Mouse (Mus musculus) midbrain, embryonic 14.5 days (tissue): ENCODE results near the gene Foxd2. TPM values are rescaled to one million over a fixed set of nuclear protein-coding genes. Genes with fewer than 3 reads are reported as not detected.

Experiments used
- ATAC-seq: fragments of 200-750 bp; cut with Nextera tagmentation; 2 replicates; pipeline ENCODE4 v1.8.0; 2017; ENCODE audit warnings: moderate number of reproducible peaks, moderate library complexity; ENCODE audit not compliant: low FRiP score, low TSS enrichment
- DNase-seq: peaks from one replicate; pipeline ENCODE4 v3.0.0-alpha.2; 2015
- H3K27ac ChIP-seq: fragments of 300-500 bp; sonication (generic); replicated peaks from 2 replicates; pipeline ENCODE4 v1.5.1; 2014; ENCODE audit warnings: mild to moderate bottlenecking, low read depth, low read length, moderate library complexity
- H3K27me3 ChIP-seq: fragments of 300-500 bp; sonication (generic); 2 replicates; pipeline ENCODE4 v1.6.1; 2014; ENCODE audit warnings: low read length, control low read depth, mixed read lengths; ENCODE audit not compliant: control insufficient read depth, insufficient read depth
- H3K36me3 ChIP-seq: fragments of 300-500 bp; sonication (generic); 2 replicates; pipeline ENCODE4 v1.6.1; 2014; ENCODE audit warnings: low read length, control low read depth; ENCODE audit not compliant: control insufficient read depth, insufficient read depth
- H3K4me1 ChIP-seq: fragments of 300-500 bp; sonication (generic); 2 replicates; pipeline ENCODE4 v1.6.1; 2014; ENCODE audit warnings: mild to moderate bottlenecking, antibody characterized with exemption, low read length, control low read depth; ENCODE audit not compliant: control insufficient read depth, insufficient read depth
- H3K4me2 ChIP-seq: fragments of 300-500 bp; sonication (generic); 2 replicates; pipeline ENCODE4 v1.6.1; 2014; ENCODE audit warnings: mild to moderate bottlenecking, low read length, moderate library complexity
- H3K4me3 ChIP-seq: fragments of 300-500 bp; sonication (generic); replicated peaks from 2 replicates; pipeline ENCODE4 v1.5.1; 2014; ENCODE audit warnings: low read depth, low read length
- H3K9ac ChIP-seq: fragments of 300-500 bp; sonication (generic); replicated peaks from 2 replicates; pipeline ENCODE4 v1.6.1; 2014; ENCODE audit warnings: mild to moderate bottlenecking, low read length, moderate library complexity
- H3K9me3 ChIP-seq: fragments of 300-500 bp; sonication (generic); 2 replicates; pipeline ENCODE4 v1.6.1; 2016; ENCODE audit warnings: low read length, control low read depth, mixed read lengths; ENCODE audit not compliant: control insufficient read depth
- WGBS: fragments of 180-500 bp; shearing (Covaris S2); extraction: QIAGEN DNeasy Blood & Tissue Kit; methylation state at CpG from one replicate; pipeline ENCODE4 v1.1.7; 2014; 5-methylcytosine and 5-hydroxymethylcytosine counted together
- polyA plus RNA-seq: library from polyadenylated mRNA; unstranded; fragments of >200 nt; fragmentation: Nextera tagmentation; extraction: Ambion mirVana; gene quantifications from 2 replicates; pipeline ENCODE4 v1.2.1, GENCODE M21; 2014

Gene Foxd2
- polyA plus RNA-seq, 1 experiment from 2014 or later, result 0.11 TPM

GRCm38 (mm10) chr4:114942112-114942511 lies 33.4 kb upstream of the Foxd2 start:
- Histone ChIP-seq H3K27ac (no peak overlapping the region), H3K4me2 (no peak overlapping the region), H3K9me3 (no peaks in the 10 kb centered on the region), H3K9ac (no peak overlapping the region), H3K4me1 (no peaks in the 10 kb centered on the region), H3K27me3 (no peaks in the 10 kb centered on the region), H3K4me3 (no peak overlapping the region), H3K36me3 (no peaks in the 10 kb centered on the region)
- ATAC-seq, result no peak
- no peak for DNase-seq
- 36% methylated on average over 4 of the region's 4 CpGs for WGBS

- 72% methylated on average over 4 of the region's 4 CpGs for WGBS
- no peak overlapping the region for H3K4me2 ChIP-seq
- no peak for DNase-seq
- H3K9ac ChIP-seq, result no peak overlapping the region
- H3K36me3 ChIP-seq, result no peaks in the 10 kb centered on the region
- no peaks in the 10 kb centered on the region for H3K9me3 ChIP-seq
- ATAC-seq, result no peak
- H3K27ac ChIP-seq, result no peak overlapping the region
- no peak overlapping the region for H3K4me3 ChIP-seq
- H3K27me3 ChIP-seq, result no peaks in the 10 kb centered on the region
- no peaks in the 10 kb centered on the region for H3K4me1 ChIP-seq
Observed at GRCm38 (mm10) chr4:114941311-114941710, 32.6 kb upstream of the Foxd2 start.

GRCm38 (mm10) chr4:114938248-114938647 lies 29.6 kb upstream of the Foxd2 start:
- no peak overlapping the region for H3K4me3 ChIP-seq
- H3K36me3 ChIP-seq, result no peaks in the 10 kb centered on the region
- H3K9ac ChIP-seq, result no peak overlapping the region
- DNase-seq (no peak), ATAC-seq (no peak)
- WGBS, result 71% methylated on average over 3 of the region's 3 CpGs
- H3K27me3 ChIP-seq, result no peaks in the 10 kb centered on the region
- H3K4me2 ChIP-seq, result no peak overlapping the region
- no peaks in the 10 kb centered on the region for H3K4me1 ChIP-seq
- H3K9me3 ChIP-seq, result no peaks in the 10 kb centered on the region
- H3K27ac ChIP-seq, result no peak overlapping the region

GRCm38 (mm10) chr4:114937459-114938047 lies 28.9 kb upstream of the Foxd2 start:
- no peak overlapping the region for H3K4me2 ChIP-seq
- H3K9ac ChIP-seq, result no peak overlapping the region
- no peaks in the 10 kb centered on the region for H3K27me3 ChIP-seq
- no peaks in the 10 kb centered on the region for H3K4me1 ChIP-seq
- H3K36me3 ChIP-seq, result no peaks in the 10 kb centered on the region
- no peak overlapping the region for H3K4me3 ChIP-seq
- DNase-seq (no peak), ATAC-seq (no peak)
- WGBS, result 55% methylated on average over 4 of the region's 4 CpGs
- no peaks in the 10 kb centered on the region for H3K9me3 ChIP-seq
- no peak overlapping the region for H3K27ac ChIP-seq

- H3K4me1 ChIP-seq, result no peaks in the 10 kb centered on the region
- no peak overlapping the region for H3K4me3 ChIP-seq
- 92% methylated on average over 6 of the region's 6 CpGs for WGBS
- H3K36me3 ChIP-seq, result no peaks in the 10 kb centered on the region
- no peak overlapping the region for H3K4me2 ChIP-seq
- ATAC-seq, result no peak
- no peaks in the 10 kb centered on the region for H3K9me3 ChIP-seq
- DNase-seq, result no peak
- H3K27me3 ChIP-seq, result no peaks in the 10 kb centered on the region
- H3K9ac ChIP-seq, result no peak overlapping the region
- no peak overlapping the region for H3K27ac ChIP-seq
Observed at GRCm38 (mm10) chr4:114934188-114934587, 25.5 kb upstream of the Foxd2 start.

GRCm38 (mm10) chr4:114932747-114933146 lies 24.1 kb upstream of the Foxd2 start:
- H3K27ac ChIP-seq, result no peak overlapping the region
- no peak for DNase-seq
- 89% methylated on average over 4 of the region's 4 CpGs for WGBS
- H3K36me3 ChIP-seq, result no peaks in the 10 kb centered on the region
- H3K9ac ChIP-seq, result no peak overlapping the region
- peaks cover 6% of the 10 kb centered on the region; the same call in 1 of the 2 replicates for H3K27me3 ChIP-seq
- no peak for ATAC-seq
- no peaks in the 10 kb centered on the region for H3K4me1 ChIP-seq
- H3K9me3 ChIP-seq, result no peaks in the 10 kb centered on the region
- no peak overlapping the region for H3K4me3 ChIP-seq
- no peak overlapping the region for H3K4me2 ChIP-seq

GRCm38 (mm10) chr4:114929155-114929554 lies 20.5 kb upstream of the Foxd2 start:
- Histone ChIP-seq H3K9me3 (no peaks in the 10 kb centered on the region), H3K4me3 (no peak overlapping the region), H3K27ac (no peak overlapping the region), H3K27me3 (peaks cover 42% of the 10 kb centered on the region), H3K4me1 (0 out of 2 replicates have a peak, but pooled peaks cover 5% of the 10 kb centered on the region), H3K36me3 (no peaks in the 10 kb centered on the region), H3K9ac (no peak overlapping the region), H3K4me2 (no peak overlapping the region)
- DNase-seq (no peak), ATAC-seq (no peak)
- WGBS, result 10% methylated on average over 15 of the region's 15 CpGs

GRCm38 (mm10) chr4:114925917-114926312 lies 17.2 kb upstream of the Foxd2 start, which contains the start of gene Foxe3:
TSS of gene Foxe3 (minus strand) at chr4:114926013.
- Histone ChIP-seq H3K4me2 (peak within 1 kb of the TSS; percentile 56), H3K36me3 (no peaks in the 10 kb centered on the region), H3K4me3 (peak within 1 kb of the TSS; percentile 35), H3K27ac (no peak within 1 kb of the TSS), H3K9me3 (no peaks in the 10 kb centered on the region), H3K27me3 (peaks cover 73% of the 10 kb centered on the region), H3K4me1 (0 out of 2 replicates have a peak, but pooled peaks cover 5% of the 10 kb centered on the region), H3K9ac (0 out of 2 replicates have a peak within 1 kb of the TSS, but pooled peaks have one; percentile 16)
- DNase-seq, result no peak
- 1% methylated on average over 25 of the region's 25 CpGs for WGBS
- peak; percentile 38; the same call in 1 of the 2 replicates for ATAC-seq
